In genomic region chr14:121527201-121527600, GRCm38 (mm10) we compare ENCODE assay signal across 29 mouse cellular contexts. TPM values are rescaled to one million over a fixed set of nuclear protein-coding genes. Genes with fewer than 3 reads are reported as not detected.
"Had no signal": no experiment of that assay in that cellular context is flagged by ENCODE, and none has a peak within 500 bp of the region (broad histone marks: within the 10 kb centered on the region; RNA-seq: fewer than 3 reads in every experiment).

No protein-coding gene starts in this region.

- H3K4me2 ChIP-seq: heart, embryonic 12.5 days; hindbrain, embryonic 13.5 days; hindbrain, embryonic 15.5 days; kidney, embryonic 15.5 days; limb, embryonic 12.5 days; liver, embryonic 11.5 days; liver, embryonic 13.5 days had no signal

- H3K27me3 ChIP-seq: hindbrain, embryonic 13.5 days; hindbrain, embryonic 15.5 days; kidney, embryonic 15.5 days; liver, embryonic 13.5 days had no signal

- H3K9ac ChIP-seq: heart, embryonic 12.5 days; hindbrain, embryonic 13.5 days; hindbrain, embryonic 15.5 days; kidney, embryonic 15.5 days; limb, embryonic 12.5 days; liver, embryonic 13.5 days had no signal

- DNase-seq: gastrocnemius, adult 2 months; gastrocnemius, postnatal 10 days; gastrocnemius, postnatal 25 days; heart, adult 18-20 months; heart, postnatal 10 days; heart, postnatal 4 days; kidney, adult 11 months; kidney, adult 2 months; kidney, adult 9 months; kidney, postnatal 14 days; kidney, postnatal 36 days; liver; liver, embryonic 13.5 days had no signal

- H3K4me1 ChIP-seq: hindbrain, embryonic 10.5 days; hindbrain, embryonic 13.5 days; hindbrain, embryonic 15.5 days; kidney, embryonic 15.5 days; limb, embryonic 10.5 days; limb, embryonic 12.5 days; liver, embryonic 13.5 days had no signal

- ATAC-seq: hindbrain, postnatal 0 days; intestine, embryonic 16.5 days had no signal

- H3K27ac ChIP-seq: gastrocnemius, adult 2 months; heart, embryonic 10.5 days; hindbrain, embryonic 10.5 days; hindbrain, embryonic 13.5 days; hindbrain, embryonic 15.5 days; hindbrain, postnatal 0 days; kidney, embryonic 15.5 days; kidney, postnatal 0 days; left cerebral cortex, adult 2 months; limb, embryonic 10.5 days; limb, embryonic 12.5 days; liver, embryonic 13.5 days had no signal

- H3K36me3 ChIP-seq: heart, embryonic 10.5 days; heart, embryonic 12.5 days; hindbrain, embryonic 10.5 days; hindbrain, embryonic 13.5 days; hindbrain, embryonic 15.5 days; kidney, embryonic 15.5 days; limb, embryonic 10.5 days; limb, embryonic 12.5 days; liver, embryonic 13.5 days had no signal

- H3K4me3 ChIP-seq: gastrocnemius, adult 2 months; heart, embryonic 10.5 days; heart, embryonic 12.5 days; hindbrain, embryonic 10.5 days; hindbrain, embryonic 13.5 days; hindbrain, embryonic 15.5 days; kidney, embryonic 15.5 days; left cerebral cortex, adult 2 months; limb, embryonic 10.5 days; limb, embryonic 12.5 days; liver, embryonic 13.5 days had no signal

- H3K9me3 ChIP-seq: heart, embryonic 10.5 days; heart, embryonic 12.5 days; hindbrain, embryonic 10.5 days; hindbrain, embryonic 13.5 days; hindbrain, embryonic 15.5 days; kidney, embryonic 15.5 days; limb, embryonic 10.5 days; limb, embryonic 12.5 days; liver, embryonic 13.5 days had no signal

RNA-seq across cellular contexts. Expression of gene Slc15a1, which starts 22.1 kb away (rescaled TPM):
- total RNA-seq: gastrocnemius, adult 2 months; gastrocnemius, postnatal 10 days; gastrocnemius, postnatal 25 days; heart, adult 18-20 months; heart, postnatal 10 days; heart, postnatal 25 days; hindbrain, postnatal 0 days; layer of hippocampus, adult 18-20 months; left cerebral cortex, adult 2 months; left cerebral cortex, postnatal 36 days had no signal
- polyA plus RNA-seq: heart, embryonic 10.5 days; heart, embryonic 12.5 days; hindbrain, embryonic 13.5 days; limb, embryonic 10.5 days; limb, embryonic 12.5 days; liver, embryonic 11.5 days; liver, embryonic 13.5 days had no signal
